Mouse (Mus musculus) lung, postnatal 0 days (tissue): ENCODE measurements around the gene Lingo3. TPM values are rescaled to one million over a fixed set of nuclear protein-coding genes. Genes with fewer than 3 reads are reported as not detected.

Source experiments
- ATAC-seq: fragments of 200-750 bp; cut with Nextera tagmentation; 2 replicates; pipeline ENCODE4 v1.8.0; 2017; ENCODE audit warnings: moderate library complexity
- DNase-seq: peaks from one replicate; pipeline ENCODE4 v3.0.0-alpha.2; 2016; ENCODE audit warnings: low spot score
- H3K27ac ChIP-seq: fragments of 300-500 bp; sonication (generic); 2 replicates; pipeline ENCODE4 v1.5.1; 2014; ENCODE audit warnings: antibody characterized with exemption, mild to moderate bottlenecking, low read length, mixed read lengths
- H3K27me3 ChIP-seq: fragments of 300-500 bp; sonication (generic); replicated peaks from 2 replicates; pipeline ENCODE4 v1.6.1; 2014; ENCODE audit warnings: low read length, mixed read lengths; ENCODE audit not compliant: insufficient read depth
- H3K36me3 ChIP-seq: fragments of 300-500 bp; sonication (generic); 2 replicates; pipeline ENCODE4 v1.6.1; 2014; ENCODE audit warnings: low read length, mixed read lengths; ENCODE audit not compliant: insufficient read depth
- H3K4me1 ChIP-seq: fragments of 300-500 bp; sonication (generic); 2 replicates; pipeline ENCODE4 v1.6.1; 2014; ENCODE audit warnings: antibody characterized with exemption, low read depth, low read length, mixed read lengths; ENCODE audit not compliant: insufficient read depth
- H3K4me2 ChIP-seq: fragments of 300-500 bp; sonication (generic); replicated peaks from 2 replicates; pipeline ENCODE4 v1.6.1; 2014; ENCODE audit warnings: low read depth, mild to moderate bottlenecking, low read length, moderate library complexity, mixed read lengths
- H3K4me3 ChIP-seq: fragments of 300-500 bp; sonication (generic); 2 replicates; pipeline ENCODE4 v1.5.1; 2014; ENCODE audit warnings: low read depth, low read length
- H3K9ac ChIP-seq: fragments of 300-500 bp; sonication (generic); replicated peaks from 2 replicates; pipeline ENCODE4 v1.6.1; 2014; ENCODE audit warnings: low read depth, mild to moderate bottlenecking
- H3K9me3 ChIP-seq: fragments of 300-500 bp; sonication (generic); 2 replicates; pipeline ENCODE4 v1.6.1; 2016; ENCODE audit warnings: low read length, mixed read lengths
- CTCF ChIP-seq: IDR thresholded peaks from 2 replicates; pipeline ENCODE4 v1.5.1; 2016; ENCODE audit warnings: antibody characterized with exemption, mild to moderate bottlenecking
- EP300 ChIP-seq: IDR thresholded peaks from 2 replicates; pipeline ENCODE4 v1.6.1; 2016; ENCODE audit warnings: antibody characterized with exemption, mild to moderate bottlenecking, control low read depth
- WGBS: fragments of 180-500 bp; shearing (Covaris S2); extraction: QIAGEN DNeasy Blood & Tissue Kit; methylation state at CpG from one replicate; pipeline ENCODE4 v1.1.7; 2014; 5-methylcytosine and 5-hydroxymethylcytosine counted together
- microRNA counts: library from miRNA; unstranded; fragments of <30 nt; microRNA quantifications from one replicate; lab custom pipeline; 2015
- microRNA-seq: library from miRNA; unstranded; fragments of <30 nt; microRNA quantifications from one replicate; pipeline ENCODE4, GENCODE M21; 2016
- polyA plus RNA-seq: library from polyadenylated mRNA; unstranded; fragments of >200 nt; fragmentation: Nextera tagmentation; extraction: Ambion mirVana; gene quantifications from 2 replicates; pipeline ENCODE4 v1.2.1, GENCODE M21; 2015

The Lingo3 gene
- polyA plus RNA-seq, 1 experiment from 2014 or later: not detected

DNA sequence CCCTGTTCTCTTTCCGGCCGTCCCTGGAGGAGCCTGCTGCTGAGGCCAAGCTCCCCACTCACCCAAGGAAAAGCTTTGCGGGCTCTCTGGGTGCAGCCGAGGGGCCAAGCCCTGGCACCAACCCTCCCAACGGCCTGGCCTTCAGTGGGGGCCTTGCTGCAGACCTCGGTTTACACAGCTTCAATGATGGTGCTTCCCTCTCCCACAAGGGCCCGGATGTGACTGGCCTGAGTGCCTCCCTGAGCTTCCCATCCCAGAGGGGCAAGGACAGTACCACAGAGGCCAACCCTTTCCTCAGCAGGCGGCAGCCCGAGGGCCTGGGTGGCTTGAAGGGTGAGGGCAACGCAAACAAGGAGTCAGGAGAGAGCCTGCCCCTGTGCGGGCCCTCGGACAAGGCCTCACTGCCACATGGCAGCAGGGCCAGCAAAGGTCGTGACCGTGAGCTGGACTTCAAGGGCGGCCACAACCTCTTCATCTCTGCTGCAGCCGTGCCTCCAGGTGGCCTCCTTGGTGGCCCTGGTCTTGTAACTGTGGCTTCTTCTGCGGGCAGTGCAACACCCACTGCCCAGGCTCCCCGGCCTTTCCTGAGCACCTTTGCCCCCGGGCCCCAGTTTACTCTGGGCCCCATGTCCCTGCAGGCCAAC lies 53.0 kb downstream of the Lingo3 start:
- H3K4me3 ChIP-seq: no peak overlapping the region
- H3K4me2 ChIP-seq: no peak overlapping the region
- DNase-seq: no peak
- H3K27ac ChIP-seq: no peak overlapping the region
- H3K36me3 ChIP-seq: peaks cover 51% of the 10 kb centered on the region
- no peaks in the 10 kb centered on the region for H3K4me1 ChIP-seq
- WGBS: 84% methylated on average over 19 of the region's 19 CpGs
- TF ChIP-seq CTCF: no peak
- TF ChIP-seq EP300: no peak
- no peaks in the 10 kb centered on the region for H3K27me3 ChIP-seq
- no peak for ATAC-seq
- H3K9ac ChIP-seq: no peak overlapping the region
- no peaks in the 10 kb centered on the region for H3K9me3 ChIP-seq

DNA sequence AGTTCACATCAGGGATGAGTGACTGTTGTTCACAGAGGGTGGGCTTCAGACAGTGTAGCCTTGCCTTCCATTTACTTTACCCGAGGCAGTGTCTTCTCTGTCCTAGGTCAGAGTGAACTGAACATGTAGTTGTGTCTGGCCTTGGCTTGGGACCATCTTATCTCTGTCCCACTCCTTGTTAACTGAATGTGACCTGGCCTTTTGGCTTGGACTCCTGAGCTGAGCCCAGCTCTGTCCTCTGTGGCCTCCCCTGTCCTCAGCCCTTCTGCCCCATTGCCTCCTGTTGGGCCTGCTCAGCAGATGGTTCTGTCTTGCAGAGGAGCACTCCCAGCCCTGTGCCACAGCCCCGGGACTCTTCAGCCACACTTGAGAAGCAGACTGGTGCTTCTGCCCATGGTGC lies 56.3 kb downstream of the Lingo3 start:
- H3K4me3 ChIP-seq: no peak overlapping the region
- ATAC-seq (no peak), DNase-seq (no peak)
- H3K27me3 ChIP-seq: no peaks in the 10 kb centered on the region
- H3K4me2 ChIP-seq: no peak overlapping the region
- no peaks in the 10 kb centered on the region for H3K4me1 ChIP-seq
- no peak overlapping the region for H3K27ac ChIP-seq
- no peak overlapping the region for H3K9ac ChIP-seq
- no peak for TF ChIP-seq EP300
- TF ChIP-seq CTCF: no peak
- no peaks in the 10 kb centered on the region for H3K9me3 ChIP-seq
- H3K36me3 ChIP-seq: peaks cover 74% of the 10 kb centered on the region
- WGBS: 72% methylated on average over 2 of the region's 2 CpGs

DNA sequence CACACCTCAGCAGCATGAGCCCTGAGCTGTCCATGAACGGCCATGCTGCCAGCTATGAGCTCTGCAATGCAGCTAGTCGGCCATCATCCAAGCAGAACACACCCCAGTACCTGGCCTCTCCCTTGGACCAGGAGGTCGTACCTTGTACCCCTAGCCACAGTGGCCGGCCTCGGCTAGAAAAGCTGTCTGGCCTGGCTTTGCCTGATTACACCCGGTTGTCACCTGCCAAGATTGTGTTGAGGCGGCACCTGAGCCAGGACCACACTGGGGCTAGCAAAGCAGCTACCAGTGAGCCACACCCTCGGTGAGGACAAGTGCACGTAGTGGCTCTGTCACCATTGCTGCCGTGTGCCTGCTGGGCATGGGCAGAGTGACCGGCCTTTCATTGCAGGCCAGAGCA lies 57.9 kb downstream of the Lingo3 start:
- Histone ChIP-seq H3K4me2 (no peak overlapping the region), H3K4me1 (no peaks in the 10 kb centered on the region), H3K9ac (no peak overlapping the region), H3K27ac (no peak overlapping the region), H3K36me3 (peaks cover 82% of the 10 kb centered on the region), H3K27me3 (no peaks in the 10 kb centered on the region), H3K9me3 (no peaks in the 10 kb centered on the region), H3K4me3 (no peak overlapping the region)
- ATAC-seq (no peak), DNase-seq (no peak)
- 91% methylated on average over 11 of the region's 11 CpGs for WGBS
- no peak for TF ChIP-seq CTCF
- no peak for TF ChIP-seq EP300

DNA sequence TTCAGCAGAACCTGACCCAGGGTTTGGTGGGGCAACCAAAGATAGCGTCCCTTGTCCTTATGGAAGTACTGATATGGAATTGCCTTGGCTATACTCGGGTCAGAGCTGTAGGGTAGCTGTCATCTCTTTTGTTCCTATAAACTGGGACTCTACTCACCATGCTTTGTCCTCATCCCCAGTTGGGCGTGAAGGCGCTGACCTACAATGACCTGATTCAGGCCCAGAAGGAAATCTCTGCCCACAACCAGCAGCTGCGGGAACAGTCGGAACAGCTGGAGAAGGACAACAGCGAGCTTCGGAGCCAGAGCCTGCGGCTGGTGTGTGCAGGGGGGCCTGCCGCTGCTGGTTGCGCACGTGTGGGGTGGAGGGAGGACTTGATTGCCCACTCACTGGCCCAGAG lies 59.0 kb downstream of the Lingo3 start:
- no peak overlapping the region for H3K4me3 ChIP-seq
- DNase-seq (no peak), ATAC-seq (no peak)
- no peak overlapping the region for H3K4me2 ChIP-seq
- no peaks in the 10 kb centered on the region for H3K27me3 ChIP-seq
- TF ChIP-seq CTCF: no peak
- no peak for TF ChIP-seq EP300
- 91% methylated on average over 12 of the region's 12 CpGs for WGBS
- H3K36me3 ChIP-seq: peaks cover 76% of the 10 kb centered on the region
- H3K27ac ChIP-seq: no peak overlapping the region
- no peak overlapping the region for H3K9ac ChIP-seq
- no peaks in the 10 kb centered on the region for H3K4me1 ChIP-seq
- H3K9me3 ChIP-seq: no peaks in the 10 kb centered on the region

DNA sequence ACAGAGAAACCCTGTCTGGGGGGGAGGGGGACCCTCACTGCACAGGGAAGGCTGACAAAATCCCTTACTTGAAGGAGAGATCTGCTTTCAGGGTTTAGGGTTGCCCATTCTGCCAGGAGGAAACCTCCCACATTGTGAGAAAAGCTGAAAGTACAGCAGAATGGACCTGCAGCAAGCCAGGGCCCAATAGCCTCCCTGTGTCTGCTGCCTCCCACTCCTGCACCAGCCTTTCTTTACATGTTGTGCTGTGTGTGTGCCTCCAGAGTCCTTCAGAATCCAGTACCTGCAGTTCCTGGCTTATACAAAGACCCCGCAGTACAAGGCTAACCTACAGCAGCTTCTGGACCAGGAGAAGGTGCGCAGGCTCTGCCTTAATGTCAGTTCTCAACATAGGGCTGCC lies 59.5 kb downstream of the Lingo3 start:
- no peak overlapping the region for H3K4me2 ChIP-seq
- no peak overlapping the region for H3K4me3 ChIP-seq
- DNase-seq (no peak), ATAC-seq (no peak)
- H3K27me3 ChIP-seq: no peaks in the 10 kb centered on the region
- H3K4me1 ChIP-seq: no peaks in the 10 kb centered on the region
- TF ChIP-seq CTCF (no peak), EP300 (no peak)
- WGBS: 98% methylated on average over 2 of the region's 2 CpGs
- H3K9me3 ChIP-seq: no peaks in the 10 kb centered on the region
- H3K27ac ChIP-seq: no peak overlapping the region
- peaks cover 75% of the 10 kb centered on the region for H3K36me3 ChIP-seq
- H3K9ac ChIP-seq: no peak overlapping the region

MicroRNAs within 50 kb of the gene (microRNA counts, 519-probe panel; counts per million panel counts)
- microRNA mmu-miR-1982 (lab: Ali Mortazavi, UCI): not detected

Small RNA genes within 50 kb of the gene (microRNA-seq; reads per million reads assigned to microRNA genes)
- 1.7 reads per million for gene Mir1982

Other genes starting within 250 kb of the Lingo3 start
- 56.9 and 59.3 TPM in 2 replicates for gene Scamp4, start 241.2 kb downstream of the Lingo3 start, polyA plus RNA-seq
- gene Adat3, start 241.2 kb downstream of the Lingo3 start, polyA plus RNA-seq: 3.5 and 4.8 TPM in 2 replicates
- gene Gm49322, start 238.0 kb downstream of the Lingo3 start, polyA plus RNA-seq: 0.98 and 1.1 TPM in 2 replicates
- 97.7 and 111 TPM in 2 replicates for gene Csnk1g2, start 221.2 kb downstream of the Lingo3 start, polyA plus RNA-seq
- 41.7 and 42.9 TPM in 2 replicates for gene Btbd2, start 187.0 kb downstream of the Lingo3 start, polyA plus RNA-seq
- 92.2 and 103 TPM in 2 replicates for gene Mknk2, start 165.9 kb downstream of the Lingo3 start, polyA plus RNA-seq
- gene Mob3a, start 142.1 kb downstream of the Lingo3 start, polyA plus RNA-seq: 32.6 and 37.0 TPM in 2 replicates
- gene Izumo4, start 141.9 kb downstream of the Lingo3 start, polyA plus RNA-seq: 28.7 and 28.8 TPM in 2 replicates
- 49.3 and 58.2 TPM in 2 replicates for gene Ap3d1, start 101.8 kb downstream of the Lingo3 start, polyA plus RNA-seq
- gene Dot1l, start 88.8 kb downstream of the Lingo3 start, polyA plus RNA-seq: 7.4 and 9.6 TPM in 2 replicates
- gene Sf3a2, start 45.8 kb downstream of the Lingo3 start, polyA plus RNA-seq: 27.0 and 29.4 TPM in 2 replicates
- 59.9 and 69.1 TPM in 2 replicates for gene Plekhj1, start 45.4 kb downstream of the Lingo3 start, polyA plus RNA-seq
- gene Amh, start 38.8 kb downstream of the Lingo3 start, polyA plus RNA-seq: 0.07 TPM in 1 of 2 replicates, not detected in the other
- gene Jsrp1, start 30.5 kb downstream of the Lingo3 start, polyA plus RNA-seq: 0.25 TPM in 1 of 2 replicates, not detected in the other
- 1,344 and 1,416 TPM in 2 replicates for gene Oaz1, start 17.4 kb downstream of the Lingo3 start, polyA plus RNA-seq
- 129 and 138 TPM in 2 replicates for gene Lsm7, start 11.2 kb upstream of the Lingo3 start, polyA plus RNA-seq
- gene Sppl2b, start 11.2 kb upstream of the Lingo3 start, polyA plus RNA-seq: 26.5 and 26.8 TPM in 2 replicates
- 0.04 TPM in 1 of 2 replicates, not detected in the other for gene Tmprss9, start 27.8 kb upstream of the Lingo3 start, polyA plus RNA-seq
- 211 and 233 TPM in 2 replicates for gene Timm13, start 56.9 kb upstream of the Lingo3 start, polyA plus RNA-seq
- 6.9 and 7.3 TPM in 2 replicates for gene Lmnb2, start 74.2 kb upstream of the Lingo3 start, polyA plus RNA-seq
- 131 and 145 TPM in 2 replicates for gene Gadd45b, start 86.0 kb upstream of the Lingo3 start, polyA plus RNA-seq
- 1.0 and 1.4 TPM in 2 replicates for gene Gng7, start 170.9 kb upstream of the Lingo3 start, polyA plus RNA-seq
- not detected in 2 replicates for gene Diras1, start 181.6 kb upstream of the Lingo3 start, polyA plus RNA-seq
- 15.4 and 16.0 TPM in 2 replicates for gene Slc39a3, start 193.4 kb upstream of the Lingo3 start, polyA plus RNA-seq
- gene Sgta, start 216.1 kb upstream of the Lingo3 start, polyA plus RNA-seq: 102 and 103 TPM in 2 replicates
- gene Thop1, start 226.0 kb upstream of the Lingo3 start, polyA plus RNA-seq: 14.0 and 15.1 TPM in 2 replicates